Mouse (Mus musculus): ENCODE data around the gene Fam57b.

DNA sequence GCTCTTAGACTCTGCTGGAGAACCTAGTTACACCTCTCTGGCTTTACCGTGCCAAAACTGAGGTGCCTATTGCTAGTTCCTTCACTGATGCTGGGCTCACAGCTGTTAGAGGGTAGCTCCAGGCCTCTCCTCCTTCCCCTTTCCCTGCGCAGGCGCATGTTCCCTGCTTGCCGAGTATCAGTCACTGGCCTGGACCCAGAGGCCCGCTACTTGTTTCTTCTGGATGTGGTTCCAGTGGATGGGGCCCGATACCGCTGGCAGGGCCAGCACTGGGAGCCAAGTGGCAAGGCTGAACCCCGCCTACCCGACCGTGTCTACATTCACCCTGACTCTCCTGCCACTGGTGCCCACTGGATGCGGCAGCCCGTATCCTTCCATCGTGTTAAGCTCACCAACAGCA lies 14.8 kb upstream of the Fam57b start:
- TF ChIP-seq CTCF (IDR thresholded peaks at IDR 0.05; ENCODE audit: extremely low read depth, insufficient read depth, low read length) (no peak), POLR2A (IDR thresholded peaks at IDR 0.05; ENCODE audit: extremely low read depth, insufficient read depth, low read length) (no peak)
